Mouse (Mus musculus) naive thymus-derived CD4-positive, alpha-beta T cell, adult 2 months (primary cell): ENCODE results near the gene Rcan2.

ENCODE experiments used
- DNase-seq: peaks from one replicate; pipeline ENCODE4 v3.0.0-alpha.2; 2011; ENCODE audit warnings: low read depth

Gene Rcan2

GRCm38 (mm10) chr17:43917143-43917542 lies 116.0 kb downstream of the Rcan2 start:
- no peak for DNase-seq

GRCm38 (mm10) chr17:43929856-43930255 lies 128.7 kb downstream of the Rcan2 start:
- DNase-seq, result no peak

- no peak for DNase-seq
These were observed 130.6 kb downstream of the Rcan2 start for GRCm38 (mm10) chr17:43931731-43932130.

GRCm38 (mm10) chr17:43934056-43934455 lies 132.9 kb downstream of the Rcan2 start:
- no peak for DNase-seq

GRCm38 (mm10) chr17:43952219-43952618 lies 151.1 kb downstream of the Rcan2 start:
- no peak for DNase-seq

- DNase-seq, result no peak
These were observed 151.7 kb downstream of the Rcan2 start for GRCm38 (mm10) chr17:43952661-43953534.

GRCm38 (mm10) chr17:43953535-43953918 lies 152.4 kb downstream of the Rcan2 start:
- DNase-seq, result no peak

- DNase-seq, result no peak
These were observed 158.6 kb downstream of the Rcan2 start for GRCm38 (mm10) chr17:43959797-43960196.

- no peak for DNase-seq
These were observed 168.8 kb downstream of the Rcan2 start for GRCm38 (mm10) chr17:43969943-43970342.

- DNase-seq, result no peak
These were observed 176.4 kb downstream of the Rcan2 start for GRCm38 (mm10) chr17:43977572-43977971.

- no peak for DNase-seq
These were observed 178.8 kb downstream of the Rcan2 start for GRCm38 (mm10) chr17:43979925-43980324.

- DNase-seq, result no peak
These were observed 181.4 kb downstream of the Rcan2 start for GRCm38 (mm10) chr17:43982505-43982904.

GRCm38 (mm10) chr17:43989334-43989945 lies 188.3 kb downstream of the Rcan2 start:
- no peak for DNase-seq

- DNase-seq, result no peak
These were observed 189.8 kb downstream of the Rcan2 start for GRCm38 (mm10) chr17:43990957-43991383.

- DNase-seq, result no peak
These were observed 192.9 kb downstream of the Rcan2 start for GRCm38 (mm10) chr17:43994080-43994479.

GRCm38 (mm10) chr17:43997514-43997913 lies 196.4 kb downstream of the Rcan2 start:
- no peak for DNase-seq

- DNase-seq, result no peak
These were observed 196.9 kb downstream of the Rcan2 start for GRCm38 (mm10) chr17:43998095-43998494.

- DNase-seq, result no peak
These were observed 203.2 kb downstream of the Rcan2 start for GRCm38 (mm10) chr17:44004401-44004800.

GRCm38 (mm10) chr17:44007411-44007810 lies 206.3 kb downstream of the Rcan2 start:
- no peak for DNase-seq

- no peak for DNase-seq
These were observed 210.8 kb downstream of the Rcan2 start for GRCm38 (mm10) chr17:44011917-44012316.

GRCm38 (mm10) chr17:44013756-44014510 lies 212.8 kb downstream of the Rcan2 start:
- no peak for DNase-seq

- no peak for DNase-seq
These were observed 215.2 kb downstream of the Rcan2 start for GRCm38 (mm10) chr17:44016314-44016713.
